Mouse (Mus musculus) CH12.LX (cell line): ENCODE measurements at regions not wholly inside any gene's neighbourhood (a gene's known extent, or its start where the extent isn't known, plus 50 kb on each side); places are given as distances from the start of the nearest gene placed in this dataset.

Source experiments
- DNase-seq: peaks from one replicate; pipeline ENCODE4 v3.0.0-alpha.2; 2013; ENCODE audit errors: extremely low read depth
- H3K27ac ChIP-seq: 2 replicates; pipeline ENCODE4 v1.5.1; 2012; ENCODE audit warnings: low read depth, mild to moderate bottlenecking, control low read depth, moderate library complexity; ENCODE audit not compliant: insufficient read depth
- H3K27me3 ChIP-seq: replicated peaks from 2 replicates; pipeline ENCODE3; 2012; ENCODE audit warnings: inconsistent platforms
- H3K36me3 ChIP-seq, 2 experiments: replicated peaks in 1 of 2; 2 replicates each; pipeline versions ENCODE3 to v1.6.1; 2012; ENCODE audit warnings: inconsistent platforms in 1 of 2, low read length in 1 of 2, mild to moderate bottlenecking in 1 of 2, mixed read lengths in 1 of 2, moderate library complexity in 1 of 2; ENCODE audit not compliant: control insufficient read depth in 1 of 2, insufficient read depth in 1 of 2
- H3K4me1 ChIP-seq, 2 experiments: 2 replicates each; pipeline ENCODE4 v1.6.1; 2012; ENCODE audit warnings: inconsistent platforms in 1 of 2, moderate library complexity in 1 of 2; ENCODE audit not compliant: insufficient read depth in 2 of 2, control insufficient read depth in 1 of 2
- H3K4me2 ChIP-seq: 2 replicates; pipeline ENCODE4 v1.6.1; 2012; ENCODE audit warnings: low read depth, mild to moderate bottlenecking, control low read depth; ENCODE audit not compliant: poor library complexity, insufficient read depth, severe bottlenecking
- H3K4me3 ChIP-seq, 3 experiments: fragments of 150-350 bp in 1 of 3; sonication (generic) in 1 of 3; replicated peaks in 1 of 3; 2 replicates each; pipeline versions ENCODE3 to v1.5.1; 2011 to 2012; ENCODE audit warnings: low read depth in 2 of 3, low read length in 2 of 3, mild to moderate bottlenecking in 2 of 3, moderate library complexity in 2 of 3, control low read depth in 1 of 3, improper control_type of control experiment in 1 of 3, inconsistent platforms in 1 of 3, mixed read lengths in 1 of 3; ENCODE audit not compliant: poor library complexity in 1 of 3
- H3K79me2 ChIP-seq: replicated peaks from 2 replicates; pipeline ENCODE4 v1.6.1; 2012; ENCODE audit warnings: mild to moderate bottlenecking, moderate library complexity; ENCODE audit not compliant: control insufficient read depth, poor library complexity, insufficient read depth, severe bottlenecking; ENCODE audit errors: extremely low read depth
- H3K9ac ChIP-seq: 2 replicates; pipeline ENCODE4 v1.6.1; 2012; ENCODE audit warnings: low read depth, mild to moderate bottlenecking, control low read depth, moderate library complexity; ENCODE audit not compliant: insufficient read depth
- H3K9me3 ChIP-seq: replicated peaks from 2 replicates; pipeline ENCODE3; 2012; ENCODE audit warnings: low read length, inconsistent platforms, mixed read lengths
- BHLHE40 ChIP-seq: IDR thresholded peaks from 2 replicates; pipeline ENCODE4 v1.6.1; 2011; ENCODE audit warnings: mild to moderate bottlenecking, low read depth, low read length, improper control_type of control experiment
- HCFC1 ChIP-seq: IDR thresholded peaks from 2 replicates; pipeline ENCODE4 v1.6.1; 2012; ENCODE audit warnings: low read depth, mild to moderate bottlenecking, inconsistent platforms, low read length, improper control_type of control experiment
- JUN ChIP-seq: IDR thresholded peaks from 2 replicates; pipeline ENCODE4 v1.6.1; 2011; ENCODE audit warnings: low read depth, mild to moderate bottlenecking, low read length, improper control_type of control experiment, moderate library complexity; ENCODE audit not compliant: insufficient read depth
- JUND ChIP-seq: conservative IDR thresholded peaks from 2 replicates; pipeline ENCODE4 v1.6.1; 2011; ENCODE audit warnings: low read depth, low read length, improper control_type of control experiment
- KAT2A ChIP-seq: IDR thresholded peaks from 2 replicates; pipeline ENCODE4 v1.6.1; 2012; ENCODE audit warnings: low read length, improper control_type of control experiment, inconsistent platforms; ENCODE audit not compliant: insufficient replicate concordance
- MAFK ChIP-seq: IDR thresholded peaks from 2 replicates; pipeline ENCODE4 v1.6.1; 2011; ENCODE audit warnings: low read length, improper control_type of control experiment; ENCODE audit not compliant: insufficient replicate concordance
- MXI1 ChIP-seq: IDR thresholded peaks from 2 replicates; pipeline ENCODE4 v1.6.1; 2011; ENCODE audit warnings: mild to moderate bottlenecking, low read depth, low read length, improper control_type of control experiment
- NELFE ChIP-seq: IDR thresholded peaks from 2 replicates; pipeline ENCODE4 v1.6.1; 2011; ENCODE audit warnings: low read depth, low read length, improper control_type of control experiment
- PAX5 ChIP-seq: IDR thresholded peaks from 2 replicates; pipeline ENCODE4 v1.6.1; 2012; ENCODE audit warnings: low read length, inconsistent platforms, mixed read lengths
- POLR2A ChIP-seq: IDR thresholded peaks from 2 replicates; pipeline ENCODE4 v1.6.1; 2011; ENCODE audit warnings: low read depth, mild to moderate bottlenecking, improper control_type of control experiment, low read length
- POLR2AphosphoS2 ChIP-seq: IDR thresholded peaks from 2 replicates; pipeline ENCODE4 v1.6.1; 2011; ENCODE audit warnings: low read depth, low read length, improper control_type of control experiment
- RCOR1 ChIP-seq: conservative IDR thresholded peaks from 2 replicates; pipeline ENCODE4 v1.6.1; 2012; ENCODE audit warnings: low read depth, mild to moderate bottlenecking, inconsistent platforms, low read length, improper control_type of control experiment
- SIN3A ChIP-seq: IDR thresholded peaks from 2 replicates; pipeline ENCODE4 v1.6.1; 2012; ENCODE audit warnings: low read length, improper control_type of control experiment, inconsistent platforms
- SMC3 ChIP-seq: IDR thresholded peaks from 2 replicates; pipeline ENCODE4 v1.6.1; 2011; ENCODE audit warnings: low read depth, low read length, improper control_type of control experiment
- UBTF ChIP-seq: IDR thresholded peaks from 2 replicates; pipeline ENCODE4 v1.6.1; 2012; ENCODE audit warnings: low read depth, mild to moderate bottlenecking, inconsistent platforms, low read length, improper control_type of control experiment, moderate library complexity
- USF2 ChIP-seq: conservative IDR thresholded peaks from 2 replicates; pipeline ENCODE4 v1.6.1; 2011; ENCODE audit warnings: low read depth, low read length, improper control_type of control experiment
- dilution Hi-C: fragments of 300-500 bp; cut with MboI; formaldehyde crosslinking; loops from 2 replicates; pipeline ENCODE4 v1.14.3; 2020; ENCODE audit warnings: low sequenced_read_pairs; ENCODE audit not compliant: extremely low pct_unique_long_range_greater_than_20kb, extremely low pct_ligation_motif_present
- in situ Hi-C: fragments of 300-500 bp; cut with MboI; formaldehyde crosslinking; loops from 3 replicates; pipeline ENCODE4 v1.14.3; 2019; ENCODE audit warnings: low sequenced_read_pairs, low pct_ligation_motif_present, low pct_unique_long_range_greater_than_20kb, mixed read lengths

GRCm38 (mm10) chr4:45699601-45700000 is 99.2 kb upstream of the Aldh1b1 start:
- Histone ChIP-seq H3K9ac (no peak overlapping the region), H3K36me3 (no peaks in the 10 kb centered on the region), H3K9me3 (peaks cover 5% of the 10 kb centered on the region), H3K27ac (no peak overlapping the region), H3K4me3 (no peak overlapping the region), H3K4me1 (peaks cover 0 to 20% of the 10 kb centered on the region in 2 experiments; a peak in 2 of 4 replicates), H3K4me2 (no peak overlapping the region), H3K79me2 (no peaks in the 10 kb centered on the region), H3K27me3 (no peaks in the 10 kb centered on the region)
- no peak for DNase-seq
- dilution Hi-C loops (no loop called here), in situ Hi-C loops (no loop called here)
- TF ChIP-seq SIN3A (no peak), BHLHE40 (no peak), POLR2A (no peak), UBTF (no peak)

GRCm38 (mm10) chr4:45695239-45695638 is 103.6 kb upstream of the Aldh1b1 start:
- H3K27ac ChIP-seq: no peak overlapping the region
- dilution Hi-C loops: no loop called here
- no peaks in the 10 kb centered on the region for H3K36me3 ChIP-seq
- H3K4me1 ChIP-seq: peaks cover 0 to 9% of the 10 kb centered on the region in 2 experiments; a peak in 2 of 4 replicates
- TF ChIP-seq JUND (no peak), MXI1 (no peak), JUN (no peak), USF2 (no peak), POLR2A (no peak), HCFC1 (no peak), PAX5 (no peak), NELFE (no peak), RCOR1 (no peak), MAFK (no peak), KAT2A (no peak), POLR2AphosphoS2 (no peak), SMC3 (no peak)
- in situ Hi-C loops: no loop called here
- no peaks in the 10 kb centered on the region for H3K27me3 ChIP-seq
- H3K9me3 ChIP-seq: peaks cover 5% of the 10 kb centered on the region
- H3K4me3 ChIP-seq: no peak overlapping the region
- H3K4me2 ChIP-seq: no peak overlapping the region
- H3K79me2 ChIP-seq: no peaks in the 10 kb centered on the region
- no peak for DNase-seq
- no peak overlapping the region for H3K9ac ChIP-seq
